11 mouse cellular contexts compared by ENCODE assay signal in the genomic region with DNA sequence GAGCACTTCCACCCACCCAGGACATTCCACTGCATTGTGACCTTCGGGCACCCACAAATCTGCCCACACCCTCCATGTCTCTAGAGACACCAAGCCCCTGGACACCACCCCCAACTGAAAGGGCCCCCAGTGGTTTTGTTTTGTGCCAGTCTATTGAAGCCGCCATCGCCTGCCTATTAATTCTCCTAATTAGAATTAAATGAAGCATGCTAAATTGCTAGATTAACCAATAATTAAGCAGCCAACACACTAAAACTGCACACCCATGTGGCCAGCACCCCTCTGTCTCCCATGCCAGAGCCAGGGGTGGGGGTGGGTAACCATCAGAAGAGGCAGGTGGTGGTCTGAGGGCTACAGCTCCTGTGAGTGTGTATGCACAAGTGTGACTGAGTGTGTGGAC.
DNase-seq lines count a peak whose midpoint lies in the region; ATAC-seq and TF ChIP-seq lines count a peak whose summit lies in the region.
"Had no signal": no experiment of that assay in that cellular context is flagged by ENCODE, and none has a peak within 500 bp of the region (broad histone marks: within the 10 kb centered on the region; RNA-seq: fewer than 3 reads in every experiment).

No protein-coding gene starts in this region.

- H3K4me2 ChIP-seq in hindbrain, embryonic 12.5 days (replicated peaks), result no peak overlapping the region
- no peak overlapping the region for H3K4me2 ChIP-seq in hindbrain, embryonic 11.5 days (replicated peaks; ENCODE audit: low read depth, low read length)
- no peak overlapping the region; the same call in 1 of the 2 replicates for H3K4me2 ChIP-seq in forebrain, embryonic 13.5 days
- H3K4me2 ChIP-seq in neural tube, embryonic 15.5 days, result peak overlapping the region; percentile 11; the same call in 1 of the 2 replicates
- H3K4me2 ChIP-seq: heart, embryonic 12.5 days; midbrain, embryonic 15.5 days had no signal

- 66% methylated on average over 3 of the region's 3 CpGs for WGBS in hindbrain, embryonic 12.5 days
- WGBS in hindbrain, embryonic 11.5 days, result 88% methylated on average over 3 of the region's 3 CpGs
- WGBS in forebrain, embryonic 13.5 days, result 27% methylated on average over 3 of the region's 3 CpGs
- WGBS in neural tube, embryonic 15.5 days, result 46% methylated on average over 3 of the region's 3 CpGs

- H3K9ac ChIP-seq in hindbrain, embryonic 12.5 days, result no peak overlapping the region
- no peak overlapping the region for H3K9ac ChIP-seq in hindbrain, embryonic 11.5 days (ENCODE audit: low read depth, low read length)
- no peak overlapping the region for H3K9ac ChIP-seq in forebrain, embryonic 13.5 days
- no peak overlapping the region for H3K9ac ChIP-seq in neural tube, embryonic 15.5 days (replicated peaks)
- H3K9ac ChIP-seq: heart, embryonic 12.5 days; midbrain, embryonic 15.5 days had no signal

- H3K27ac ChIP-seq in hindbrain, embryonic 12.5 days, result no peak overlapping the region
- no peak overlapping the region for H3K27ac ChIP-seq in hindbrain, embryonic 11.5 days (ENCODE audit: low read depth, low read length)
- peak overlapping the region; percentile 55 for H3K27ac ChIP-seq in forebrain, embryonic 13.5 days
- H3K27ac ChIP-seq in neural tube, embryonic 15.5 days (replicated peaks), result no peak overlapping the region
- H3K27ac ChIP-seq: midbrain, embryonic 15.5 days had no signal

- no peaks in the 10 kb centered on the region for H3K36me3 ChIP-seq in hindbrain, embryonic 12.5 days
- H3K36me3 ChIP-seq in hindbrain, embryonic 11.5 days (ENCODE audit: control insufficient read depth, insufficient read depth, low read length), result no peaks in the 10 kb centered on the region
- no peaks in the 10 kb centered on the region for H3K36me3 ChIP-seq in E14TG2a.4 (ENCODE audit: insufficient read depth, low read length)
- no peaks in the 10 kb centered on the region for H3K36me3 ChIP-seq in forebrain, embryonic 13.5 days (ENCODE audit: poor library complexity, severe bottlenecking)
- no peaks in the 10 kb centered on the region for H3K36me3 ChIP-seq in neural tube, embryonic 15.5 days
- H3K36me3 ChIP-seq: G1E; heart, embryonic 12.5 days; midbrain, embryonic 15.5 days had no signal

- no peak for DNase-seq in hindbrain, embryonic 11.5 days (ENCODE audit: low spot score)
- no peak for DNase-seq in cerebellum, postnatal 36 days
- DNase-seq in adipocyte (ENCODE audit: low spot score), result no peak
- DNase-seq: heart, adult 11 months had no signal

- H3K4me3 ChIP-seq in hindbrain, embryonic 12.5 days, result no peak overlapping the region
- no peak overlapping the region for H3K4me3 ChIP-seq in hindbrain, embryonic 11.5 days (ENCODE audit: low read depth, low read length)
- H3K4me3 ChIP-seq in E14TG2a.4 (replicated peaks; ENCODE audit: low read length), result 0 out of 2 replicates have a peak overlapping the region, but pooled peaks have one; percentile 4
- H3K4me3 ChIP-seq in forebrain, embryonic 13.5 days, result no peak overlapping the region
- H3K4me3 ChIP-seq in neural tube, embryonic 15.5 days (replicated peaks), result no peak overlapping the region
- H3K4me3 ChIP-seq: heart, embryonic 12.5 days; midbrain, embryonic 15.5 days had no signal

- H3K27me3 ChIP-seq in hindbrain, embryonic 12.5 days, result peaks cover 65% of the 10 kb centered on the region
- peaks cover 4% of the 10 kb centered on the region for H3K27me3 ChIP-seq in hindbrain, embryonic 11.5 days (ENCODE audit: control insufficient read depth, insufficient read depth, low read length)
- H3K27me3 ChIP-seq in E14TG2a.4 (ENCODE audit: insufficient read depth, low read length), result peaks cover 89% of the 10 kb centered on the region
- peaks cover 88% of the 10 kb centered on the region for H3K27me3 ChIP-seq in forebrain, embryonic 13.5 days
- H3K27me3 ChIP-seq in neural tube, embryonic 15.5 days (replicated peaks), result peaks cover 76% of the 10 kb centered on the region

- peak; percentile 36 for ATAC-seq in hindbrain, embryonic 12.5 days (ENCODE audit: low FRiP score)
- ATAC-seq in hindbrain, embryonic 11.5 days (ENCODE audit: low FRiP score), result no peak
- peak; percentile 57 for ATAC-seq in forebrain, embryonic 13.5 days
- no peak; the same call in 1 of the 2 replicates for ATAC-seq in neural tube, embryonic 15.5 days (ENCODE audit: low FRiP score)

- no peak for TF ChIP-seq CTCF in E14TG2a.4 (conservative IDR thresholded peaks at IDR 0.05; ENCODE audit: low read length)

- H3K9me3 ChIP-seq in hindbrain, embryonic 12.5 days (replicated peaks), result no peaks in the 10 kb centered on the region
- no peaks in the 10 kb centered on the region for H3K9me3 ChIP-seq in hindbrain, embryonic 11.5 days (ENCODE audit: control insufficient read depth, low read length)
- H3K9me3 ChIP-seq in E14TG2a.4 (ENCODE audit: low read length), result no peaks in the 10 kb centered on the region
- H3K9me3 ChIP-seq in forebrain, embryonic 13.5 days (replicated peaks), result no peaks in the 10 kb centered on the region
- no peaks in the 10 kb centered on the region for H3K9me3 ChIP-seq in neural tube, embryonic 15.5 days (replicated peaks)
- H3K9me3 ChIP-seq: G1E; heart, embryonic 12.5 days; midbrain, embryonic 15.5 days had no signal

- peaks cover 19% of the 10 kb centered on the region for H3K4me1 ChIP-seq in hindbrain, embryonic 12.5 days
- H3K4me1 ChIP-seq in hindbrain, embryonic 11.5 days (replicated peaks; ENCODE audit: control insufficient read depth, insufficient read depth, low read length), result no peaks in the 10 kb centered on the region; the same call in 1 of the 2 replicates
- peaks cover 63% of the 10 kb centered on the region for H3K4me1 ChIP-seq in E14TG2a.4 (replicated peaks; ENCODE audit: low read depth, low read length)
- peaks cover 40% of the 10 kb centered on the region for H3K4me1 ChIP-seq in forebrain, embryonic 13.5 days
- H3K4me1 ChIP-seq in neural tube, embryonic 15.5 days, result peaks cover 48% of the 10 kb centered on the region
- H3K4me1 ChIP-seq: heart, embryonic 12.5 days had no signal

Comparison
In these comparisons a context has a peak if more than half of its experiments do, and no peak if none do; other contexts are left out.
1. ATAC-seq: peak in hindbrain, embryonic 12.5 days (single experiment) and forebrain, embryonic 13.5 days (single experiment); none in hindbrain, embryonic 11.5 days (single experiment) and neural tube, embryonic 15.5 days (single experiment).